Mouse (Mus musculus): ENCODE measurements around the gene Piezo1. TPM values are rescaled to one million over a fixed set of nuclear protein-coding genes. Genes with fewer than 3 reads are reported as not detected.

The Piezo1 gene
- polyA plus RNA-seq, 1 experiment from 2014 or later = 2.1 TPM

DNA sequence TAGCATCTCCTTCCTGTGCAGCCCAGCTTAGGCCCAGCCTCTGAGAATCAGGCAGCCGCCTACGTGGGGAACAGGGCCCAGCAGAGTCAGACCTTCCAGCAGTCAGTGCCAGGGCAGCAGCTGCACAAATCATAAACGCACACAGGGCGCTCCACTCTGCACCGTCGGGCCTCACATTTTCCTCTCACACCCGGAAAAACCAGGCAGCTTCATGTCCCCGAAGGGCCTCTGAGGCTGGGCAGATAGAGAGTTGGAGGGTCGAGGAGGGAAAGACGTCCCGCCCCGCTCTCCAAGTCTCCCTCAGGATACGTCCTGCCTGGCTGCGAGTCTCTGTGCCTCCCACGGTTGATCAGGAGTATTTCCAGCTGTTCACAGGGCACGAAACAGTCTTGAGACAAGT is 39.6 kb downstream of the Piezo1 start:
- H3K4me1 ChIP-seq = no peaks in the 10 kb centered on the region
- no peak overlapping the region for H3K4me2 ChIP-seq (replicated peaks)
- no peak for ATAC-seq (replicated peaks)
- H3K27ac ChIP-seq (replicated peaks) = no peak overlapping the region
- H3K9me3 ChIP-seq = no peaks in the 10 kb centered on the region
- H3K9ac ChIP-seq (replicated peaks) = no peak overlapping the region
- no peaks in the 10 kb centered on the region for H3K27me3 ChIP-seq
- no peak overlapping the region for H3K4me3 ChIP-seq
- WGBS = 85% methylated on average over 16 of the region's 16 CpGs
- H3K36me3 ChIP-seq = no peaks in the 10 kb centered on the region

DNA sequence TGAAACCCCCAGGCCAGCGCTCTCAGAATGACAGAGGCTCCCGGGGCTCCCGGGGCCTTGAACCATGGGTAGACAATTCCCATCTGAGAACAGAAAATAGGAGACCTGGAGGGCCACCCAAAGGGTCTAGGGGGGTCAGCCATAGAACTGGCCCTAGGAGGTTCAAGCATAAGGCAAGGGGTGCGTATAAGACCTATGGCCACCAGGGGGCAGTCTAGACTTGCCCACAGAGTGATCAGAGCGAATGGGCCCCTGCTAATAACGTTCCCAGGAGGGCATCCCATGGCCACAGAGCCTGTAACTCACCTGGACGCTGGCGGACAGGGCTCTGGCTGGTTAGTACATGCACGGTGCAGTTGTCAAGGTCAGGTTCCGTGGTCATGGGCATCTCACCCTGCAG is 50.3 kb downstream of the Piezo1 start:
- Histone ChIP-seq H3K9ac (replicated peaks) (no peak overlapping the region), H3K27ac (replicated peaks) (no peak overlapping the region), H3K4me3 (no peak overlapping the region), H3K9me3 (no peaks in the 10 kb centered on the region), H3K4me1 (no peaks in the 10 kb centered on the region), H3K36me3 (no peaks in the 10 kb centered on the region), H3K27me3 (no peaks in the 10 kb centered on the region), H3K4me2 (replicated peaks) (no peak overlapping the region)
- WGBS = 31% methylated on average over 10 of the region's 10 CpGs
- ATAC-seq (replicated peaks) = peak; percentile 43; the same call in 1 of the 2 replicates

DNA sequence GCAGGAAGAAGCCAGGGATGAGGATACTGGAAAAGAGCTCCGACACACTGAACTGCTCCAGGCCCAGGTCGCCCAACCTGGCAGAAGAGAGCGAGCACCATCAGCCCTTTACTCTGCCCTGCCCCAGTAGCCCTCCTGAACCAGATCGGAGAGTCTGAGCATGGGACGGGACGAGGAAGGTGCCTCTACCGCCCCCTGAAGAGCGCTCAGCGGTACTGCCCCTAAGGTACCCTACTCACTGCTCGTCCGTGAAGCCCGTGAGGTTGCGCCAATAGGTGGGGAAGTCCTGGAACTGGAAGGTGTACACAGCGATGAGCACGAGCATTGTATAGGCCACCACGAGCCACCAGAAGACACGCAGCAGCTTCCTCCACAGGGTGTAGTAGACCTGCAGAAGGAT is 53.2 kb downstream of the Piezo1 start:
- Histone ChIP-seq H3K27me3 (no peaks in the 10 kb centered on the region), H3K4me3 (no peak overlapping the region), H3K9me3 (no peaks in the 10 kb centered on the region), H3K36me3 (no peaks in the 10 kb centered on the region), H3K27ac (replicated peaks) (no peak overlapping the region), H3K4me2 (replicated peaks) (no peak overlapping the region), H3K4me1 (no peaks in the 10 kb centered on the region), H3K9ac (replicated peaks) (no peak overlapping the region)
- 64% methylated on average over 17 of the region's 17 CpGs for WGBS
- ATAC-seq (replicated peaks) = no peak

DNA sequence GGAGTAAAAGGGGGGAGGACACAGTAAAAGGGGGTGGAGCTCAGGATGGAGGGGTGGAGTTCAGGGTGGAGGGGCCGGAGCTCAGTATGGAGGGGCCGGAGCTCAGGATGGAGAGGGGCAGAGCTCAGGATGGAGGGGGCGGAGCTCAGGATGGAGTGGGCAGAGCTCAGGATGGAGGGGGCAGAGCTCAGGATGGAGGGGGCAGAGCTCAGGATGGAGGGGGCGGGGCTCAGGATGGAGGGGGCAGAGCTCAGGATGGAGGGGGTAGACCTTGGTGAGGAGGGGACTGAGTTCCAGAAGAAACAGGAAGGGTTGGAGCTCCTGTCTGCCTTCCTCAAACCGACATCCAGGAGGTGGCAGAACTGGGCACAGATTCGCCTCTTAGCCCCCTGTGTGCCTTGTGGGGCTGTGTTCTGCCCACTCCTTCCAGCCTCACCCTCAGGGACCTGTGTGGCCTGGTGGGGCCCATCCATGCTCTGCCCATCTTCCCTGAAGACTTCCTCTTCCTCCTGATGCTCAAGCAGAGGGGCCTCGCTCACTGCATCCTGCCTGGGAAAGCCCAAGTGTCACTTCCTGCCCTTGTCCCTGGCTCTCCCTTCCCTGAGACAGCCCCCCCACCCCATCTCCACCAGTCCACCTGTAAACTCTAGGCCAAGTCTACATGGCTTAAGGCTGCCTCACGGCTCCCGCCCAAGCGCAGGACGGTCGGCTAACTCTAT is 54.0 kb downstream of the Piezo1 start:
- H3K36me3 ChIP-seq = no peaks in the 10 kb centered on the region
- H3K9me3 ChIP-seq = no peaks in the 10 kb centered on the region
- H3K9ac ChIP-seq (replicated peaks) = no peak overlapping the region
- H3K4me3 ChIP-seq = no peak overlapping the region
- H3K4me2 ChIP-seq (replicated peaks) = no peak overlapping the region
- 81% methylated on average over 11 of the region's 12 CpGs for WGBS
- ATAC-seq (replicated peaks) = no peak
- H3K4me1 ChIP-seq = no peaks in the 10 kb centered on the region
- no peaks in the 10 kb centered on the region for H3K27me3 ChIP-seq
- no peak overlapping the region for H3K27ac ChIP-seq (replicated peaks)

DNA sequence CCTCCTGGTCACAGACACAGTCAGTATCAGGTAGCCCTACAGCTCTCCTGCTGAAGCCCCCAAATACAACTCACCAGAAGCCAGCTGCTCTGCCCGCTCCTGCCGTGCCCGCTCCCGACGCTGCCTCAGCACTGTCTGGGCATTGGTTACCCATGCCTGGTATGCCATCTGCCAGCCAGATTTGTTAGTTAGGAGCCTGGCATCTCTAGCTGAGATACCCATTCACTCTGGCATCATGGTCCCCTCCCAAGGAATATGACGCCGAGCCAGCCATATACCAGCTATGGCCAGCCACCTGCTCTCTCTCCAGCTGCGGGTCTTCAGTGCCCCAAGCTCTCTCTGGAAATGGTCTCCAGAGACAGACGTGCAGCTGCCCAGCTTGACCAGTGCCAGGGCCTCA is 62.7 kb downstream of the Piezo1 start:
- Histone ChIP-seq H3K9me3 (no peaks in the 10 kb centered on the region), H3K4me3 (no peak overlapping the region), H3K4me2 (replicated peaks) (no peak overlapping the region), H3K9ac (replicated peaks) (no peak overlapping the region), H3K4me1 (peaks cover 4% of the 10 kb centered on the region; the same call in 1 of the 2 replicates), H3K27ac (replicated peaks) (no peak overlapping the region), H3K36me3 (peaks cover 13% of the 10 kb centered on the region), H3K27me3 (no peaks in the 10 kb centered on the region)
- 82% methylated on average over 9 of the region's 9 CpGs for WGBS
- 0 out of 2 replicates have a peak, but pooled peaks have one; percentile 35 for ATAC-seq (replicated peaks)

DNA sequence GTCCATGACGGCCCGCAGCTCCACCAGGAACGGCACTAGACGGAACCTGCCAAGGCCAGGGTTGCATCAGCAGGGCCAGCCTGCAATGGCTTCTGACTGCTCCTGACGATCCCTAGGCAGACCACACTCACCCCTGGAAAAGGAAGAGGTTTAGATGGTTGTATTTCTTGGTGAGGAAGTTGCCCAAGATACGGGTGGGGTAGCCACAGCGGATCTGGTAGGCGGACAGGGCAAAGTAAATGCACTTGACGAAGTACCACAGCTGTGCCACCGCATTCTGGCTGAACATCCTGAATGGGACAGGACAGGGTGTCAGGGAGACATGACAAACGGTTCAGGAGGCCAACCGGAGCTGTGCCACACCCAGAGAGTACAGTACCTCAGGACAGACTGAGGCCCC is 66.3 kb downstream of the Piezo1 start:
- Histone ChIP-seq H3K4me3 (no peak overlapping the region), H3K27me3 (no peaks in the 10 kb centered on the region), H3K4me1 (peaks cover 4% of the 10 kb centered on the region; the same call in 1 of the 2 replicates), H3K36me3 (peaks cover 42% of the 10 kb centered on the region), H3K9me3 (no peaks in the 10 kb centered on the region), H3K27ac (replicated peaks) (no peak overlapping the region), H3K9ac (replicated peaks) (no peak overlapping the region), H3K4me2 (replicated peaks) (no peak overlapping the region)
- ATAC-seq (replicated peaks) = no peak
- WGBS = 93% methylated on average over 12 of the region's 12 CpGs

DNA sequence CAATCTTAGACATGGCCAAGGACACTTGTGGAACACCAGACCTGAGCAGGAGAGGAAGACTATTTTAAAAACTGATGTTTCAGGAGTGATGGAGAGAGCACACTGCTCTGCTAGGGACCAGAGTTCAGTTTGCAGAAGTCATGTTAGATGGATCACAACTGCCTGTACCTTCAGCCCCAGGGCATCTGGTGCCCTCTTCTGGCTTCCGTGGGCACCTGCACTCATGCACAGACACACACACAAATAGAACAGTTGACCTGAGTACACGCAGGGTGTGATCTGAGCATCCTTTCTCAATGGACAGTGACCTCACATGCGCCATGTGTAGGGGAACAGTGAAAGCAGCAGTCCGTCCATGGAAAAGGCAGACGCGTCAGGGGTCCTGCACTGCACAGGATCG is 67.3 kb downstream of the Piezo1 start:
- WGBS = 95% methylated on average over 7 of the region's 7 CpGs
- Histone ChIP-seq H3K4me1 (peaks cover 4% of the 10 kb centered on the region; the same call in 1 of the 2 replicates), H3K36me3 (peaks cover 52% of the 10 kb centered on the region), H3K9me3 (no peaks in the 10 kb centered on the region), H3K9ac (replicated peaks) (no peak overlapping the region), H3K4me3 (no peak overlapping the region), H3K4me2 (replicated peaks) (no peak overlapping the region), H3K27ac (replicated peaks) (no peak overlapping the region), H3K27me3 (no peaks in the 10 kb centered on the region)
- no peak for ATAC-seq (replicated peaks)

DNA sequence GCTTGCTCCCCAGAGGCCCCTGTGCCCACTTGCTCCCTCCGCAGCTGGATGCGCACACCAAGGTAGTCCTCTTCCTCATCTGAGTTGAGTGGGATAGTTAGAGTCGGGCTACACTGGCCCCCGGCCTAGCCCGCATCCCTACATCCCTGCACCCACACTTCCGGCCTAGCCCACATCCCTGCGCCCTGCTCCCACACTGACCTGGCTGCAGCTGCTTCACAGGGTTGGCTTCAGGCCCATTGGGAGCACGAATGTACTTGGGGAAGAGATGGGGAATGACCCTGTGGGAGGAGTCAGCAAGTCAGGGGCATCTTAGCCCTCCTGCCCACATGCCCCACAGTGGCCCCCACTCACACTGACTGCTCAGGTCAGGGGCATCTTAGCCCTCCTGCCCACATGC is 68.7 kb downstream of the Piezo1 start:
- Histone ChIP-seq H3K4me3 (no peak overlapping the region), H3K9ac (replicated peaks) (no peak overlapping the region), H3K27me3 (no peaks in the 10 kb centered on the region), H3K4me2 (replicated peaks) (no peak overlapping the region), H3K36me3 (peaks cover 57% of the 10 kb centered on the region), H3K27ac (replicated peaks) (no peak overlapping the region), H3K4me1 (no peaks in the 10 kb centered on the region; the same call in 1 of the 2 replicates), H3K9me3 (no peaks in the 10 kb centered on the region)
- ATAC-seq (replicated peaks) = no peak
- WGBS = 96% methylated on average over 8 of the region's 8 CpGs

DNA sequence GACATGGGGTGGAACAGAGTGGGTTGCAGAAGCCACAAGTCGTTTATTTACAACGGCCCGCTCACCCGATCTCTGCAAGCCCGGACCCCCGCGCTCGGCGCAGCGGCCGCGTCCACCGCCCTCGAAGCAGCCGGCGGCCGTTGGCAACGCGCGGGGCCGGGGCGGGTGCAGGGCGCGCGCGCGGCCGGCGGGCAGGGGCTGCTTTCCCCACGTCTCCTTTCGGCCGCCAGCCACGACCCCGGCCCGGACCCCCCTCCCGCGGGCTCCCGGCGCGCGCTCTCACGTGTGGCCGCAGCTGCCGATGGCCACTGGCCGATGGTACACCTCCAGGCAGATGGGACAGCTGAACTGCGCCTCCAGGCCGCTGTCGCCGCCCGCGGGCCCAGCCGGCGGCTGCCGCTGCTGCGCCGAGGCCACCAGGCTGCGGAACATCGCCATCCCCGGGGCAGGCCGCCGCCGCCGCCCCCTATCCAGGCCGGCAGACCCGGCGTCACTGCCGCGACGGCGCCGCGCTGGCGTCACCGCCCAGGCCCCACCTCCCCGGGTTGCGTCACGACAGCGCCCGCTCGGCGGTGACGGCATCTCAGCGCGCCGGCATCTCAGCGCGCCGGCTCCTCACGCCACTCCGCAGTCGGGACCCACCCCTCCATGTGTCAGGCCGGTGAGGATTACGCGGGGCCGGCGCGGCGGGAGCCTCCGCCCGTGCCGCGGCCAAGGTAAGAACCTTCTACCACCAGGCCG is 75.4 kb downstream of the Piezo1 start, which contains the start of the genes Rnf166 and Ctu2:
TSS of gene Rnf166 (minus strand) at position 485 of the 741 bp plus-strand sequence.
TSS of gene Ctu2 (plus strand) at position 564 of the 741 bp plus-strand sequence.
- Histone ChIP-seq H3K4me2 (replicated peaks) (peak within 1 kb of the TSS; percentile 86), H3K9ac (replicated peaks) (peak within 1 kb of the TSS; percentile 90), H3K27ac (replicated peaks) (peak within 1 kb of the TSS; percentile 80), H3K27me3 (no peaks in the 10 kb centered on the region), H3K9me3 (no peaks in the 10 kb centered on the region), H3K4me3 (peak within 1 kb of the TSS; percentile 94), H3K36me3 (peaks cover 25% of the 10 kb centered on the region), H3K4me1 (peaks cover 23% of the 10 kb centered on the region)
- under 1% methylated on average over 93 of the region's 103 CpGs for WGBS
- peak; percentile 94 for ATAC-seq (replicated peaks)

DNA sequence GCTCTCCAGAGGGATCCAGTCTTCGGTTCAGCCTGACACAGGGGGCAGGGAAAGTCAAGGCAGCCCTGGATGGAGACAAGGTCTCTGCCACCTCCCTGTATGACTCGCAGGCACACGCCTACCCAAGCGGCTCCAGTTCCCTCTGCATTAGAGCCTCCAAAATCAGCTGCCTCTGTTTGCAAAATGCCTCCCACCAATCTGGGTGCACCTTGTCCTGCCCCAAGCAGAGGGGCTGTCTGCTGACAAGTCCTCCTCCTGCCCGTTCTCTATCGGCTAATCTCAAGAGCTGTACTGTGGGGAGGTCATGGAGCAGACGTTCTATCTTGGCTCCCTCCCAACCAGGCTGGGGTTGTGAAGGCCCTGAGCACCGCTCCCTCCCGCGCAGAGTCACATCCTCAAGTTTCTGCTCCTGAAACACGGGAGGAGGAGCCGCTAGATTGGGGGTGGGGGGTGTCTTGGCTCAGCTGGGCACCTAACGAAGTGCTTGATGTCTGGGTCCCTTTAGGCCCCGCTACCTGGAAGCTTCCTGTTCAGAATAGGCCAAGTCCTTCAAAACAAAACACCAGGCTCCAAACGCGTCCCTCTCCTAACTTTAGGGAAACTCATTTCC is 76.1 kb downstream of the Piezo1 start:
- peak; percentile 5; the same call in 1 of the 2 replicates for ATAC-seq (replicated peaks)
- peak overlapping the region; percentile 86 for H3K4me2 ChIP-seq (replicated peaks)

DNA sequence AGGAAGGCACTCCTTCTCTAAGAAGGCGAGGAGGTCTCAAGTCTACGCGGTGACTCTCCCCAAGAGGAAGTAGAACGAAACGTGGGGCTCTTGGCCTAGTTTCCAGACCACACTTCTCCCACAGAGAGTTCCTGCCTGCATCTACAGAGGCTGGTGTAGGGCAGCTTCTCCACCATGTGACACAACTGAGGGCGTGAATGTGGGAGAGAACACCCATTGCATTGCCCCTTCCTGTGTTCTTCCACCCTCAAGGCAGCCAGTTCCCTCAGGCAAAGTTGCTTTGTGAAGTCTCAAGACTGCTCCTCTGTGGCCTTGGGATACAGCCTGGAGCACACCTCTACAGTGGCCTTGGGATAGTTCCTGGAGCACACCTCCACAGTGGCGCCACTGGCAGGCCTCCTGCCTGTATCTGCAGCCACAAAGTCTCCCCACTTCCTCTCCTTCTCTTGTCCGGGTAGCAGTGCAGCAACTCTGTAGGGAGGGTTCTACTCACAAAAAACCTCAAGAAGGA is 77.2 kb downstream of the Piezo1 start:
- no peak for ATAC-seq (replicated peaks)
- Histone ChIP-seq H3K27me3 (no peaks in the 10 kb centered on the region), H3K9ac (replicated peaks) (no peak overlapping the region), H3K27ac (replicated peaks) (no peak overlapping the region), H3K9me3 (no peaks in the 10 kb centered on the region), H3K4me3 (no peak overlapping the region), H3K36me3 (peaks cover 14% of the 10 kb centered on the region), H3K4me2 (replicated peaks) (no peak overlapping the region), H3K4me1 (peaks cover 23% of the 10 kb centered on the region)
- 92% methylated on average over 8 of the region's 8 CpGs for WGBS

More for the DNA sequence above, 76.1 kb downstream of the Piezo1 start:
- peaks cover 23% of the 10 kb centered on the region for H3K4me1 ChIP-seq
- peak overlapping the region; percentile 94 for H3K4me3 ChIP-seq
- peak overlapping the region; percentile 90 for H3K9ac ChIP-seq (replicated peaks)
- 18% methylated on average over 16 of the region's 16 CpGs for WGBS
- no peaks in the 10 kb centered on the region for H3K9me3 ChIP-seq
- H3K36me3 ChIP-seq = peaks cover 25% of the 10 kb centered on the region
- no peaks in the 10 kb centered on the region for H3K27me3 ChIP-seq
- H3K27ac ChIP-seq (replicated peaks) = peak overlapping the region; percentile 80; the same call in 1 of the 2 replicates

DNA sequence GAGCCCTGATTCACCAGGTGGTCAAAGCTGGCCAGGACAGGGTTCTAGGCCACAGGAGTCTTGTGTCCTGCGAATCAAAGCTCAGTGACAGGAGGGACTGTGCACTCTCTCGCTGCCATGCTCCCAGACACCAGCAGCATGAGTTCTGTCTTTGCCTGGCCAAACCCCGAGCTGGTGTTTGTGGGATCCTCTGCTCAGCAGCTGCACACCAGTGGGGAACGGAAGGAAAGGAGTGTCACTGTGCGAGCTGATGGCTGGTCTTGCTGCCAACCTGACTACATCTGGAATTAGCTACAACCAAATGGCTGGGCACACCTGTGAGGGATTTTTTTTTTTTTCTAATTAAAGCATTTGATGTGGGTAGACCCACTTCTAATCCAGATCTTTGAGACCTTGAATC is 80.4 kb downstream of the Piezo1 start:
- Histone ChIP-seq H3K9ac (replicated peaks) (no peak overlapping the region), H3K4me1 (peaks cover 13% of the 10 kb centered on the region), H3K9me3 (no peaks in the 10 kb centered on the region), H3K36me3 (peaks cover 28% of the 10 kb centered on the region), H3K4me3 (no peak overlapping the region), H3K4me2 (replicated peaks) (no peak overlapping the region), H3K27me3 (no peaks in the 10 kb centered on the region), H3K27ac (replicated peaks) (no peak overlapping the region)
- ATAC-seq (replicated peaks) = no peak
- 80% methylated on average over 5 of the region's 5 CpGs for WGBS
